Mouse (Mus musculus) stomach, postnatal 0 days (tissue): Measurements from ENCODE around the gene Mettl21a. TPM values are rescaled to one million over a fixed set of nuclear protein-coding genes. Genes with fewer than 3 reads are reported as not detected.
A peak's percentile ranks its signal among the peaks of the same experiment; 100 is the strongest.

Experiments used
- ATAC-seq: fragments of 200-750 bp; cut with Nextera tagmentation; 2 replicates; pipeline ENCODE4 v1.8.0; 2017; ENCODE audit not compliant: low FRiP score, low TSS enrichment
- DNase-seq: peaks from one replicate; pipeline ENCODE4 v3.0.0-alpha.2; 2016; ENCODE audit warnings: low spot score
- H3K27ac ChIP-seq: fragments of 300-500 bp; sonication (generic); replicated peaks from 2 replicates; pipeline ENCODE4 v1.5.1; 2014; ENCODE audit warnings: mild to moderate bottlenecking, control low read depth
- H3K27me3 ChIP-seq: fragments of 300-500 bp; sonication (generic); 2 replicates; pipeline ENCODE4 v1.6.1; 2014; ENCODE audit warnings: low read length; ENCODE audit not compliant: control insufficient read depth, insufficient read depth
- H3K36me3 ChIP-seq: fragments of 300-500 bp; sonication (generic); 2 replicates; pipeline ENCODE4 v1.6.1; 2014; ENCODE audit warnings: low read length, mixed read lengths; ENCODE audit not compliant: control insufficient read depth, insufficient read depth
- H3K4me1 ChIP-seq: fragments of 300-500 bp; sonication (generic); replicated peaks from 2 replicates; pipeline ENCODE4 v1.6.1; 2014; ENCODE audit warnings: antibody characterized with exemption; ENCODE audit not compliant: control insufficient read depth, insufficient read depth
- H3K4me2 ChIP-seq: fragments of 300-500 bp; sonication (generic); replicated peaks from 2 replicates; pipeline ENCODE4 v1.6.1; 2014; ENCODE audit warnings: low read depth, mild to moderate bottlenecking, control low read depth, moderate library complexity
- H3K4me3 ChIP-seq: fragments of 300-500 bp; sonication (generic); 2 replicates; pipeline ENCODE4 v1.5.1; 2014; ENCODE audit warnings: low read depth, low read length, control low read depth
- H3K9ac ChIP-seq: fragments of 300-500 bp; sonication (generic); 2 replicates; pipeline ENCODE4 v1.6.1; 2014; ENCODE audit warnings: mild to moderate bottlenecking, low read length, control low read depth, mixed read lengths
- H3K9me3 ChIP-seq: fragments of 300-500 bp; sonication (generic); 2 replicates; pipeline ENCODE4 v1.6.1; 2016; ENCODE audit warnings: low read length; ENCODE audit not compliant: control insufficient read depth
- CTCF ChIP-seq: IDR thresholded peaks from 2 replicates; pipeline ENCODE4 v1.5.1; 2016; ENCODE audit warnings: antibody characterized with exemption, low read depth, mild to moderate bottlenecking, moderate library complexity
- EP300 ChIP-seq: optimal IDR thresholded peaks from 2 replicates; pipeline ENCODE3; 2016; ENCODE audit warnings: antibody characterized with exemption
- WGBS: fragments of 180-500 bp; shearing (Covaris S2); extraction: QIAGEN DNeasy Blood & Tissue Kit; methylation state at CpG from one replicate; pipeline ENCODE4 v1.1.7; 2014; 5-methylcytosine and 5-hydroxymethylcytosine counted together
- polyA plus RNA-seq: library from polyadenylated mRNA; unstranded; fragments of >200 nt; fragmentation: Nextera tagmentation; extraction: Ambion mirVana; gene quantifications from 2 replicates; pipeline ENCODE4 v1.2.1, GENCODE M21; 2015

Gene Mettl21a
- polyA plus RNA-seq, 1 experiment from 2014 or later = 14.8 TPM

- peak; percentile 94 for TF ChIP-seq CTCF
- no peak for TF ChIP-seq EP300
- H3K4me3 ChIP-seq = peak overlapping the region; percentile 82
- no peaks in the 10 kb centered on the region; the same call in 1 of the 2 replicates for H3K36me3 ChIP-seq
- H3K27me3 ChIP-seq = no peaks in the 10 kb centered on the region
- H3K9me3 ChIP-seq = no peaks in the 10 kb centered on the region
- WGBS = 1% methylated on average over 15 of the region's 15 CpGs
- H3K4me1 ChIP-seq = 0 out of 2 replicates have a peak, but pooled peaks cover 2% of the 10 kb centered on the region
- peak overlapping the region; percentile 98 for H3K27ac ChIP-seq
- peak overlapping the region; percentile 85 for H3K4me2 ChIP-seq
- H3K9ac ChIP-seq = peak overlapping the region; percentile 93
- DNase-seq (peak; percentile 87), ATAC-seq (peak; percentile 80)
Measured at GRCm38 (mm10) chr1:64617715-64617984, 608 bp upstream of the Mettl21a start.

GRCm38 (mm10) chr1:64616531-64616880, 536 bp downstream of the Mettl21a start:
- no peaks in the 10 kb centered on the region for H3K27me3 ChIP-seq
- peak overlapping the region; percentile 93 for H3K9ac ChIP-seq
- H3K4me1 ChIP-seq = 0 out of 2 replicates have a peak, but pooled peaks cover 2% of the 10 kb centered on the region
- TF ChIP-seq EP300 = no peak
- no peak for TF ChIP-seq CTCF
- no peaks in the 10 kb centered on the region; the same call in 1 of the 2 replicates for H3K36me3 ChIP-seq
- no peak for DNase-seq
- peak overlapping the region; percentile 98 for H3K27ac ChIP-seq
- ATAC-seq = peak; percentile 1; the same call in 1 of the 2 replicates
- no peaks in the 10 kb centered on the region for H3K9me3 ChIP-seq
- WGBS = 3% methylated on average over 8 of the region's 8 CpGs
- H3K4me2 ChIP-seq = peak overlapping the region; percentile 85
- H3K4me3 ChIP-seq = peak overlapping the region; percentile 82

GRCm38 (mm10) chr1:64616076-64616475, 966 bp downstream of the Mettl21a start:
- Histone ChIP-seq H3K27ac (peak overlapping the region; percentile 98), H3K4me1 (0 out of 2 replicates have a peak, but pooled peaks cover 2% of the 10 kb centered on the region), H3K36me3 (no peaks in the 10 kb centered on the region; the same call in 1 of the 2 replicates), H3K9me3 (no peaks in the 10 kb centered on the region), H3K4me2 (peak overlapping the region; percentile 85), H3K27me3 (no peaks in the 10 kb centered on the region), H3K4me3 (peak overlapping the region; percentile 82; the same call in 1 of the 2 replicates), H3K9ac (no peak overlapping the region)
- WGBS = 64% methylated on average over 6 of the region's 6 CpGs
- TF ChIP-seq CTCF (no peak), EP300 (no peak)
- DNase-seq (no peak), ATAC-seq (no peak)

- no peak overlapping the region for H3K9ac ChIP-seq
- H3K9me3 ChIP-seq = no peaks in the 10 kb centered on the region
- ATAC-seq (no peak), DNase-seq (no peak)
- TF ChIP-seq CTCF (no peak), EP300 (no peak)
- H3K27ac ChIP-seq = no peak overlapping the region; the same call in 1 of the 2 replicates
- peak overlapping the region; percentile 85; the same call in 1 of the 2 replicates for H3K4me2 ChIP-seq
- H3K4me3 ChIP-seq = no peak overlapping the region
- 0 out of 2 replicates have a peak, but pooled peaks cover 2% of the 10 kb centered on the region for H3K4me1 ChIP-seq
- H3K27me3 ChIP-seq = no peaks in the 10 kb centered on the region
- 72% methylated on average over 11 of the region's 11 CpGs for WGBS
- H3K36me3 ChIP-seq = no peaks in the 10 kb centered on the region
Measured at GRCm38 (mm10) chr1:64615531-64615991, 1.5 kb downstream of the Mettl21a start.

- Histone ChIP-seq H3K27me3 (no peaks in the 10 kb centered on the region), H3K36me3 (peaks cover 4% of the 10 kb centered on the region), H3K9ac (no peak overlapping the region), H3K4me1 (0 out of 2 replicates have a peak, but pooled peaks cover 2% of the 10 kb centered on the region), H3K27ac (no peak overlapping the region), H3K4me3 (no peak overlapping the region), H3K9me3 (no peaks in the 10 kb centered on the region), H3K4me2 (no peak overlapping the region)
- DNase-seq (no peak), ATAC-seq (no peak)
- TF ChIP-seq CTCF (no peak), EP300 (no peak)
- 76% methylated on average over 10 of the region's 10 CpGs for WGBS
Measured at GRCm38 (mm10) chr1:64614801-64615345, 2.2 kb downstream of the Mettl21a start.

- no peak overlapping the region for H3K4me3 ChIP-seq
- 0 out of 2 replicates have a peak, but pooled peaks cover 2% of the 10 kb centered on the region for H3K4me1 ChIP-seq
- no peaks in the 10 kb centered on the region for H3K9me3 ChIP-seq
- no peaks in the 10 kb centered on the region for H3K27me3 ChIP-seq
- H3K36me3 ChIP-seq = peaks cover 4% of the 10 kb centered on the region
- WGBS = 71% methylated on average over 9 of the region's 9 CpGs
- DNase-seq = no peak
- TF ChIP-seq CTCF (no peak), EP300 (no peak)
- H3K9ac ChIP-seq = no peak overlapping the region
- no peak overlapping the region for H3K4me2 ChIP-seq
- no peak overlapping the region for H3K27ac ChIP-seq
- ATAC-seq = no peak
Measured at GRCm38 (mm10) chr1:64614311-64614710, 2.7 kb downstream of the Mettl21a start.
